Mouse (Mus musculus) heart, postnatal 0 days (tissue): ENCODE measurements around the gene Cdnf. TPM values are rescaled to one million over a fixed set of nuclear protein-coding genes. Genes with fewer than 3 reads are reported as not detected.

Experiments
- ATAC-seq: fragments of 200-750 bp; cut with Nextera tagmentation; 2 replicates; pipeline ENCODE4 v1.8.0; 2017; ENCODE audit warnings: low read depth, moderate number of reproducible peaks, moderate library complexity; ENCODE audit not compliant: insufficient read depth
- DNase-seq: peaks from one replicate; pipeline ENCODE4 v3.0.0-alpha.2; 2016; ENCODE audit warnings: low spot score
- H3K27ac ChIP-seq: fragments of 300-500 bp; sonication (generic); 2 replicates; pipeline ENCODE4 v1.5.1; 2014; ENCODE audit warnings: low read depth, mild to moderate bottlenecking
- H3K27me3 ChIP-seq: fragments of 300-500 bp; sonication (generic); 2 replicates; pipeline ENCODE4 v1.6.1; 2014; ENCODE audit warnings: low read length, mixed read lengths; ENCODE audit not compliant: control insufficient read depth, insufficient read depth
- H3K36me3 ChIP-seq: fragments of 300-500 bp; sonication (generic); replicated peaks from 2 replicates; pipeline ENCODE4 v1.6.1; 2014; ENCODE audit warnings: low read length, mixed read lengths; ENCODE audit not compliant: control insufficient read depth, insufficient read depth
- H3K4me1 ChIP-seq: fragments of 300-500 bp; sonication (generic); 2 replicates; pipeline ENCODE4 v1.6.1; 2014; ENCODE audit warnings: antibody characterized with exemption; ENCODE audit not compliant: control insufficient read depth, insufficient read depth
- H3K4me2 ChIP-seq: fragments of 300-500 bp; sonication (generic); 2 replicates; pipeline ENCODE4 v1.6.1; 2014; ENCODE audit warnings: low read depth, mild to moderate bottlenecking, low read length, moderate library complexity
- H3K4me3 ChIP-seq: fragments of 300-500 bp; sonication (generic); 2 replicates; pipeline ENCODE4 v1.5.1; 2014; ENCODE audit warnings: low read depth, low read length
- H3K9ac ChIP-seq: fragments of 300-500 bp; sonication (generic); replicated peaks from 2 replicates; pipeline ENCODE4 v1.6.1; 2014; ENCODE audit warnings: low read depth, low read length, mixed read lengths
- H3K9me3 ChIP-seq: fragments of 300-500 bp; sonication (generic); replicated peaks from 2 replicates; pipeline ENCODE4 v1.6.1; 2016; ENCODE audit warnings: low read length; ENCODE audit not compliant: control insufficient read depth
- CTCF ChIP-seq: IDR thresholded peaks from 2 replicates; pipeline ENCODE4 v1.5.1; 2016; ENCODE audit warnings: antibody characterized with exemption, control low read depth, low read depth
- EP300 ChIP-seq: IDR thresholded peaks from 2 replicates; pipeline ENCODE4 v1.6.1; 2016; ENCODE audit warnings: antibody characterized with exemption, low read depth
- WGBS: fragments of 180-500 bp; shearing (Covaris S2); extraction: QIAGEN DNeasy Blood & Tissue Kit; methylation state at CpG from one replicate; pipeline ENCODE4 v1.1.7; 2014; 5-methylcytosine and 5-hydroxymethylcytosine counted together
- polyA plus RNA-seq: library from polyadenylated mRNA; unstranded; fragments of >200 nt; fragmentation: Nextera tagmentation; extraction: Ambion mirVana; gene quantifications from 2 replicates; pipeline ENCODE4 v1.2.1, GENCODE M21; 2015
- total RNA-seq: library from RNA; depleted of rRNA; stranded (reverse); fragments of >200 nt; gene quantifications from 2 replicates; pipeline ENCODE4 v1.2.3, GENCODE M21; 2014; ENCODE audit warnings: low replicate concordance; rRNA removed

Gene Cdnf
- total and polyA plus RNA-seq, 2 experiments from 2014 or later, result 1.1 to 1.3 TPM

- Histone ChIP-seq H3K4me2 (no peak overlapping the region), H3K36me3 (no peaks in the 10 kb centered on the region), H3K4me1 (no peaks in the 10 kb centered on the region), H3K4me3 (no peak overlapping the region), H3K9ac (no peak overlapping the region), H3K9me3 (no peaks in the 10 kb centered on the region), H3K27ac (no peak overlapping the region), H3K27me3 (no peaks in the 10 kb centered on the region)
- DNase-seq (no peak), ATAC-seq (no peak)
- TF ChIP-seq CTCF (no peak), EP300 (no peak)
- WGBS, result 84% methylated on average over 11 of the region's 11 CpGs
These were observed 57.8 kb downstream of the Cdnf start for GRCm38 (mm10) chr2:3570606-3571005.

GRCm38 (mm10) chr2:3573883-3574282, 61.1 kb downstream of the Cdnf start:
- no peak overlapping the region for H3K4me3 ChIP-seq
- no peak overlapping the region for H3K27ac ChIP-seq
- ATAC-seq, result no peak
- no peaks in the 10 kb centered on the region for H3K4me1 ChIP-seq
- no peak overlapping the region for H3K9ac ChIP-seq
- 74% methylated on average over 7 of the region's 7 CpGs for WGBS
- TF ChIP-seq CTCF, result no peak
- TF ChIP-seq EP300, result no peak
- no peaks in the 10 kb centered on the region for H3K27me3 ChIP-seq
- no peak for DNase-seq
- H3K4me2 ChIP-seq, result no peak overlapping the region
- no peaks in the 10 kb centered on the region for H3K36me3 ChIP-seq
- no peaks in the 10 kb centered on the region for H3K9me3 ChIP-seq

- H3K4me3 ChIP-seq, result no peak overlapping the region
- no peak for DNase-seq
- no peak for ATAC-seq
- no peak overlapping the region for H3K27ac ChIP-seq
- whole genome bisulfite sequencing, result 79% methylated on average over 1 of the region's 1 CpGs
- H3K9me3 ChIP-seq, result no peaks in the 10 kb centered on the region
- H3K27me3 ChIP-seq, result no peaks in the 10 kb centered on the region
- no peak overlapping the region for H3K9ac ChIP-seq
- no peak overlapping the region for H3K4me2 ChIP-seq
- TF ChIP-seq CTCF, result no peak
- no peak for TF ChIP-seq EP300
- H3K36me3 ChIP-seq, result no peaks in the 10 kb centered on the region
- no peaks in the 10 kb centered on the region for H3K4me1 ChIP-seq
These were observed 62.3 kb downstream of the Cdnf start for GRCm38 (mm10) chr2:3575140-3575539.

Other genes with a start within 250 kb of the Cdnf start
- gene Nmt2, start 228.8 kb upstream of the Cdnf start, total RNA-seq, result 14.9 and 20.7 TPM in 2 replicates
- 17.3 and 18.1 TPM in 2 replicates for gene Nmt2, start 228.8 kb upstream of the Cdnf start, polyA plus RNA-seq
- 1.2 and 2.5 TPM in 2 replicates for gene Rpp38, start 180.4 kb upstream of the Cdnf start, total RNA-seq
- gene Rpp38, start 180.4 kb upstream of the Cdnf start, polyA plus RNA-seq, result 10.1 and 11.3 TPM in 2 replicates
- not detected in 2 replicates for gene Acbd7, start 176.9 kb upstream of the Cdnf start, total RNA-seq
- gene Acbd7, start 176.9 kb upstream of the Cdnf start, polyA plus RNA-seq, result 0.79 and 1.1 TPM in 2 replicates
- not detected in 2 replicates for gene Olah, start 115.8 kb upstream of the Cdnf start, total RNA-seq
- not detected in 2 replicates for gene Olah, start 115.8 kb upstream of the Cdnf start, polyA plus RNA-seq
- gene Meig1, start 90.4 kb upstream of the Cdnf start, total RNA-seq, result not detected in 2 replicates
- 0.44 and 1.6 TPM in 2 replicates for gene Meig1, start 90.4 kb upstream of the Cdnf start, polyA plus RNA-seq
- 1.6 and 3.1 TPM in 2 replicates for gene Dclre1c, start 88.9 kb upstream of the Cdnf start, total RNA-seq
- 2.4 and 2.6 TPM in 2 replicates for gene Dclre1c, start 88.9 kb upstream of the Cdnf start, polyA plus RNA-seq
- 1.7 and 2.7 TPM in 2 replicates for gene Suv39h2, start 38.0 kb upstream of the Cdnf start, total RNA-seq
- 2.1 and 2.2 TPM in 2 replicates for gene Suv39h2, start 38.0 kb upstream of the Cdnf start, polyA plus RNA-seq
- gene Gm45902, start 240 bp upstream of the Cdnf start, total RNA-seq, result 1.8 and 2.6 TPM in 2 replicates
- gene Gm45902, start 240 bp upstream of the Cdnf start, polyA plus RNA-seq, result 1.5 and 1.7 TPM in 2 replicates
- 46.9 and 54.5 TPM in 2 replicates for gene Hspa14, start 216 bp upstream of the Cdnf start, total RNA-seq
- gene Hspa14, start 216 bp upstream of the Cdnf start, polyA plus RNA-seq, result 45.3 and 47.1 TPM in 2 replicates
- 18.5 and 36.5 TPM in 2 replicates for gene Fam107b, start 57.5 kb downstream of the Cdnf start, total RNA-seq
- 9.2 and 9.6 TPM in 2 replicates for gene Fam107b, start 57.5 kb downstream of the Cdnf start, polyA plus RNA-seq